Mouse (Mus musculus): Measurements from ENCODE around the gene Gpc1. TPM values are rescaled to one million over a fixed set of nuclear protein-coding genes. Genes with fewer than 3 reads are reported as not detected.

Gene Gpc1
- 10 to 100 TPM; 36.4 to 71.5 TPM for polyA plus RNA-seq (2012; fragmentation: generic; extraction: Trizol)

GRCm38 (mm10) chr1:92831188-92832001 is at the start of gene Gpc1:
Gene Gpc1 (plus strand): TSS chr1:92831645.

GRCm38 (mm10) chr1:92902786-92903185 is 71.3 kb downstream of the Gpc1 start, which contains the start of gene Ankmy1:
Gene Ankmy1 (minus strand): TSS chr1:92902906.

GRCm38 (mm10) chr1:92906779-92907631 is 75.6 kb downstream of the Gpc1 start, which contains the start of gene Dusp28:
Gene Dusp28 (plus strand): TSS chr1:92906981.

Other genes with a start within 250 kb of the Gpc1 start
- not detected for gene Olfr1412, start 245.9 kb upstream of the Gpc1 start, polyA plus RNA-seq (2012; fragmentation: generic; extraction: Trizol)
- gene Olfr1411, start 237.2 kb upstream of the Gpc1 start, polyA plus RNA-seq (2012; fragmentation: generic; extraction: Trizol) = not detected
- gene Olfr1410, start 225.9 kb upstream of the Gpc1 start, polyA plus RNA-seq (2012; fragmentation: generic; extraction: Trizol) = not detected
- gene Olfr12, start 213.9 kb upstream of the Gpc1 start, polyA plus RNA-seq (2012; fragmentation: generic; extraction: Trizol) = not detected
- 100 to 1,000 TPM; 466 to 637 TPM for gene Cops9, start 189.7 kb upstream of the Gpc1 start, polyA plus RNA-seq (2012; fragmentation: generic; extraction: Trizol)
- under 1 TPM; 0.08 to 0.96 TPM for gene Otos, start 182.8 kb upstream of the Gpc1 start, polyA plus RNA-seq (2012; fragmentation: generic; extraction: Trizol)
- under 1 TPM; 0.05 to 0.12 TPM for gene Ankmy1, start 71.3 kb downstream of the Gpc1 start, polyA plus RNA-seq (2012; fragmentation: generic; extraction: Trizol)
- 1 to 10 TPM in 1 of 2 experiments, under 1 TPM in 1; 0.13 to 1.0 TPM for gene Dusp28, start 75.3 kb downstream of the Gpc1 start, polyA plus RNA-seq (2012; fragmentation: generic; extraction: Trizol)
- 10 to 100 TPM; 21.6 to 35.0 TPM for gene Rnpepl1, start 79.1 kb downstream of the Gpc1 start, polyA plus RNA-seq (2012; fragmentation: generic; extraction: Trizol)
- gene Capn10, start 102.7 kb downstream of the Gpc1 start, polyA plus RNA-seq (2012; fragmentation: generic; extraction: Trizol) = 10 to 100 TPM in 1 of 2 experiments, 1 to 10 TPM in 1; 9.1 to 17.8 TPM
- gene Gpr35, start 119.2 kb downstream of the Gpc1 start, polyA plus RNA-seq (2012; fragmentation: generic; extraction: Trizol) = under 1 TPM in 1 of 2 experiments, not detected in 1; 0.26 TPM
- not detected for gene Aqp12, start 174.7 kb downstream of the Gpc1 start, polyA plus RNA-seq (2012; fragmentation: generic; extraction: Trizol)